Mouse (Mus musculus) kidney, embryonic 14.5 days (tissue): ENCODE results near the gene Rrp8. TPM values are rescaled to one million over a fixed set of nuclear protein-coding genes. Genes with fewer than 3 reads are reported as not detected.
"Not testable (repeated sequence)": the region's sequence is repeated elsewhere in the genome, so short reads cannot be mapped to it uniquely, and the experiment has no call there.

Experiments used
- ATAC-seq: fragments of 200-750 bp; cut with Nextera tagmentation; 2 replicates; pipeline ENCODE4 v1.8.0; 2017; ENCODE audit warnings: moderate number of reproducible peaks, mild to moderate bottlenecking, moderate TSS enrichment, moderate library complexity; ENCODE audit not compliant: low FRiP score, low TSS enrichment
- H3K27ac ChIP-seq: fragments of 300-500 bp; sonication (generic); 2 replicates; pipeline ENCODE4 v1.5.1; 2014; ENCODE audit warnings: low read depth, mild to moderate bottlenecking, low read length, moderate library complexity, mixed read lengths
- H3K27me3 ChIP-seq: fragments of 300-500 bp; sonication (generic); 2 replicates; pipeline ENCODE4 v1.6.1; 2014; ENCODE audit warnings: mild to moderate bottlenecking, low read length; ENCODE audit not compliant: control insufficient read depth, insufficient read depth
- H3K36me3 ChIP-seq: fragments of 300-500 bp; sonication (generic); 2 replicates; pipeline ENCODE4 v1.6.1; 2014; ENCODE audit warnings: low read length, mixed read lengths; ENCODE audit not compliant: control insufficient read depth, insufficient read depth
- H3K4me1 ChIP-seq: fragments of 300-500 bp; sonication (generic); 2 replicates; pipeline ENCODE4 v1.6.1; 2014; ENCODE audit warnings: low read length, mixed read lengths; ENCODE audit not compliant: control insufficient read depth, insufficient read depth
- H3K4me2 ChIP-seq: fragments of 300-500 bp; sonication (generic); replicated peaks from 2 replicates; pipeline ENCODE4 v1.6.1; 2014; ENCODE audit warnings: low read depth, mild to moderate bottlenecking, low read length
- H3K4me3 ChIP-seq: fragments of 300-500 bp; sonication (generic); 2 replicates; pipeline ENCODE4 v1.5.1; 2014; ENCODE audit warnings: mild to moderate bottlenecking, low read length
- H3K9ac ChIP-seq: fragments of 300-500 bp; sonication (generic); 2 replicates; pipeline ENCODE4 v1.6.1; 2014; ENCODE audit warnings: low read depth, mild to moderate bottlenecking, low read length, moderate library complexity
- H3K9me3 ChIP-seq: fragments of 300-500 bp; sonication (generic); 2 replicates; pipeline ENCODE4 v1.6.1; 2016; ENCODE audit warnings: low read length; ENCODE audit not compliant: control insufficient read depth
- WGBS: fragments of 180-500 bp; shearing (Covaris S2); extraction: QIAGEN DNeasy Blood & Tissue Kit; methylation state at CpG from one replicate; pipeline ENCODE4 v1.1.7; 2014; 5-methylcytosine and 5-hydroxymethylcytosine counted together
- polyA plus RNA-seq: library from polyadenylated mRNA; unstranded; fragments of >200 nt; fragmentation: Nextera tagmentation; extraction: Ambion mirVana; gene quantifications from 2 replicates; pipeline ENCODE4 v1.2.1, GENCODE M21; 2014

Rrp8 gene
- polyA plus RNA-seq, 1 experiment from 2014 or later = 46.7 TPM

DNA sequence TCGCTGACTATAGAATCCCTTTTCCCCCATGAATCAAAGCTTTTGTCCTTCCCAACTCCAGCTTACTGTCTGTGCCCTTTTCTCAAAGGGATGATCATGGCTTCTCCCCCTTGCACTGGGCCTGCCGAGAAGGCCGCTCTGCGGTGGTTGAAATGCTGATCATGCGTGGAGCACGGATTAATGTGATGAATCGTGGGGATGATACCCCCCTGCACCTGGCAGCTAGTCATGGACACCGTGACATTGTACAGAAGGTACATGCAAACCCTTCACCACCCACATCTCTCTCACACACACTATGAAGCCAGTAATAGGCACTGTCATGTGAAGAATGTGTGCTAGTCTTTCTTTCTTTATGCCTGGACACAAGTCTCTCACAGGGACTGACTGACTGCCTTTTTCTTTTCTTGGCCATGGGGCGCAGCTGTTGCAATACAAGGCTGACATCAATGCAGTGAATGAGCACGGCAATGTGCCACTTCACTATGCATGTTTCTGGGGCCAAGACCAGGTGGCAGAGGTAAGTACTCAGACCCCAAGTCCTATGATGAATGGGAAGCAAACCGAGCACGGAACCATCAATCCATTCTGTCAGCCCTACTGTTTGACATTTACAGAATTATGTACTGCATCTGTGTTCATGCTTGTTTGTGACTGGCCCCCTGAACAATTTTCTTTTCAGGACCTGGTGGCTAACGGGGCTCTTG is 3.1 kb upstream of the Rrp8 start:
- WGBS = 90% methylated on average over 13 of the region's 13 CpGs
- Histone ChIP-seq H3K4me1 (peaks cover 22% of the 10 kb centered on the region), H3K27me3 (no peaks in the 10 kb centered on the region), H3K4me3 (no peak overlapping the region), H3K9ac (no peak overlapping the region), H3K9me3 (no peaks in the 10 kb centered on the region), H3K4me2 (no peak overlapping the region), H3K27ac (peak overlapping the region; percentile 93; the same call in 1 of the 2 replicates), H3K36me3 (peaks cover 37% of the 10 kb centered on the region)
- ATAC-seq = no peak

DNA sequence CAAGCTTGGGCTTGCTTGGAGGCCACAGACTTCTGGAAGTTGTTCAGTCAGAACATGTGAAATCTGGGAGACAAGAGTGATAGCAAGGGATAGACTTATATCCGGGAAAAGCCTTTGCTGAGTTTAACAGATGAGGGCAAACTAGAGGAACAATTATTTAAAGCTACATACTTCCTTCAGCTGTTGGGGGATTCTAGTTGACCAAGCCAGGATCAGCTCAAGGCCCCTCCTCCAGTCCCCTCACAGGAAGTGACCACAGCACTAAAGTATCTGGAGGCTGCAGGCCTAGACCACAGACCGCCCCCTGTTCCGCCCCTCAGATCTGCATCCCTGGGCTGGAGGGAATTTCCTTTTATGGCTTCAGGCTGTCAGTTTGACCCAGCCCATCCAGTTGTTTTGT is 1.8 kb upstream of the Rrp8 start:
- Histone ChIP-seq H3K9me3 (no peaks in the 10 kb centered on the region), H3K27me3 (no peaks in the 10 kb centered on the region), H3K9ac (peak overlapping the region; percentile 44; the same call in 1 of the 2 replicates), H3K4me3 (peak overlapping the region; percentile 90; the same call in 1 of the 2 replicates), H3K36me3 (peaks cover 45% of the 10 kb centered on the region), H3K4me2 (peak overlapping the region; percentile 50), H3K4me1 (peaks cover 27% of the 10 kb centered on the region), H3K27ac (peak overlapping the region; percentile 93)
- ATAC-seq = peak; percentile 75
- WGBS = 18% methylated on average over 3 of the region's 3 CpGs

DNA sequence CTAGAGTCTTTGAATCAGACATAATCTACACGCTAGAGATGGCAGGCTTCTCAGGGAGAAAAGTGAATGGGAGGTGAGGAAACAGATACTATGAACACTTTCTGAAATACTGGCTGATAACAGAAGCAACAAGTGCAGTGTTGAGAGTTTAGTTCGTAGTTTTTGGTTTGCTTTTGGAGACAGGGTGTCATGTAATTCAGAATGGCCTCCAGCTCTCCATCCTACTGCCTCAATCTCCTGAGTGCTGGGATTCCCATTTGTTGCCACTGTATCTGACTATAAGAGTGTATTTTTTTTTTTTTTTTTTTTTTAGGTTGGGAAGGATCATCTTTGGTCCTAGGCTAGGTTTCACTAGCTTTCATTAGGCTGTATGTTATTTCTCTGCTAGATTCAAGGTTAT is 1.1 kb upstream of the Rrp8 start:
- Histone ChIP-seq H3K36me3 (peaks cover 52% of the 10 kb centered on the region), H3K27ac (peak overlapping the region; percentile 93), H3K4me3 (peak overlapping the region; percentile 90), H3K4me2 (peak overlapping the region; percentile 50), H3K4me1 (peaks cover 24% of the 10 kb centered on the region), H3K27me3 (no peaks in the 10 kb centered on the region), H3K9me3 (no peaks in the 10 kb centered on the region), H3K9ac (peak overlapping the region; percentile 44; the same call in 1 of the 2 replicates)
- no peak for ATAC-seq
- WGBS = 76% methylated on average over 2 of the region's 2 CpGs

GRCm38 (mm10) chr7:105737648-105738047 is 463 bp upstream of the Rrp8 start:
- no peak overlapping the region; the same call in 1 of the 2 replicates for H3K27ac ChIP-seq
- peaks cover 53% of the 10 kb centered on the region for H3K36me3 ChIP-seq
- H3K4me2 ChIP-seq = peak overlapping the region; percentile 50
- ATAC-seq = no peak
- peak overlapping the region; percentile 90 for H3K4me3 ChIP-seq
- no peaks in the 10 kb centered on the region for H3K9me3 ChIP-seq
- H3K4me1 ChIP-seq = peaks cover 22% of the 10 kb centered on the region
- H3K9ac ChIP-seq = peak overlapping the region; percentile 90
- WGBS = 21% methylated on average over 3 of the region's 3 CpGs
- no peaks in the 10 kb centered on the region for H3K27me3 ChIP-seq

DNA sequence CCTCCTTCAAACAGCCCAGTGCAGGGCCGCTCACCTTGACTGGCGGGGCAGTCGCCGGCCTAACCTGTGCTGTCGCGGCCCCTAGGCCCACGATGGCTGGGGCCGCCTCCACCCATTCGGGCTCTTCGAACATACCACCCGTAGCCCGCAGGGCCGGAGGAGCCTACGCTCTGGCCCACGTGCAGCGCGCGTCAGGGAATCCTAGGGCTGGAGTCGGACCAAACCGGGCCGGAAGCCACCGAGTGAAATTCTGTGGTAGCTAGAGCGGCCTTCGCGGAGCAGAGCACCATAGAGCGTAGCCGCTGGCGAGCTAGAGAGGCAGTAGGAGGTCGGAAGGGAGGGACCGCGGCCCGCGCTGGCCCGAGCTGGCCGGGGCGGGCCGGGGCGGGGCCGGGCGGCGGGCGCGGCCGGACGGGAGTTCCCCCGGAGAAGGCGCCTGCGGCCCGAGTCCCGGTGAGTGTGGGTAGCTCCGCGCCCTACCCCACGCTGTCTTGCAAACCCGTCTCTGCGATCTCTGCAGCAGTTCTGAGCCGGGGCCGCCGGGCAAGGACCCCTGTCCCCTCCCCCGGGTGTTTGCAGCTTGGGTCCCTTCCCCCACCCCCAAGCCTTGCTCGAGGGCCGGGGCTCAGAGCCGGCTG is 802 bp downstream of the Rrp8 start, which contains the start of gene Ilk:
Gene Ilk, plus strand, starts transcription at position 329 of the 638 bp plus-strand sequence.
- no peaks in the 10 kb centered on the region for H3K9me3 ChIP-seq
- H3K4me3 ChIP-seq = peak within 1 kb of the TSS; percentile 90
- under 1% methylated on average over 56 of the region's 62 CpGs for WGBS
- no peaks in the 10 kb centered on the region for H3K27me3 ChIP-seq
- peak within 1 kb of the TSS; percentile 83 for H3K27ac ChIP-seq
- peak; percentile 98 for ATAC-seq
- peaks cover 53% of the 10 kb centered on the region for H3K36me3 ChIP-seq
- peak within 1 kb of the TSS; percentile 90 for H3K9ac ChIP-seq
- H3K4me2 ChIP-seq = peak within 1 kb of the TSS; percentile 50
- H3K4me1 ChIP-seq = peaks cover 22% of the 10 kb centered on the region

DNA sequence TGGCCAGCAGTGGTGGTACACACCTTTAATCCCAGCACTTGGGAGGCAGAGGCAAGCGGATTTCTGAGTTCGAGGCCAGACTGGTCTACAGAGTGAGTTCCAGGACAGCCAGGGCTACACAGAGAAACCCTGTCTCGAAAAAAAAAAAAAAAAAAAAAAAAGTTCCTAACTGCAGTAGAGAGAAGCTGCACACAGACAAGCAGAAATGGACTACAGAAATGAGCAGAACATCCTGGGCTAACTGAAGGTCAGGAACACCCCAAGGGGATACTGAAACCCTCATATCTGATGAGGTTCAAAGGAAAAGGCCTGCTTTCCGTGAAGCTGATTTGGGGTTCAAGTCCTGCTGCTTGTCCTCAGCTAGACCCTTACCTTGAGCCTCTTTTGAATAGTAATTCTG is 1.7 kb downstream of the Rrp8 start:
- H3K27ac ChIP-seq, H3K9me3 ChIP-seq, H3K27me3 ChIP-seq, ATAC-seq: not testable (repeated sequence)
- H3K4me1 ChIP-seq = peaks cover 22% of the 10 kb centered on the region
- H3K9ac ChIP-seq = peak overlapping the region; percentile 90
- H3K4me3 ChIP-seq = peak overlapping the region; percentile 90
- H3K36me3 ChIP-seq = peaks cover 51% of the 10 kb centered on the region
- 44% methylated on average over 4 of the region's 4 CpGs for WGBS
- peak overlapping the region; percentile 50 for H3K4me2 ChIP-seq

DNA sequence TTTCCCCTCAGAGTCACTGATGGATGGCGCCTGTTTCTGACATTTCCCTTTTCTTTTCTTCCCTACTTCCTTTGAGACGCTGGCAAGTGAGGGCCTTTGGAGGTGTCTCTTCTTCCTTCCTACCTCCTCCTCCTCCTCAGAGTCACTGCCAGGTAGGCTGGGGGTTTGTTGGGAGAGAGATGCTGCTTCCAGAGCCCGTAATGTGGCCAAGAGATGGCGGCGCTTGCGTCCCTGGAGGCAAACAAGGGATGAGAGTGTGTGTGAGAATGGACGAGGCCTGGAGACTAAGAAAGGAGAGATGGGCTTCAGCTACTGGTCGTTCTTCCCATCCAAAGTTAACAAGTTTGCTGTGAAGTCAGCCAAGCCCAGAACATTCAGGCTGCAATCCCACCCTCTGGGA is 2.4 kb downstream of the Rrp8 start:
- no peaks in the 10 kb centered on the region for H3K9me3 ChIP-seq
- peaks cover 49% of the 10 kb centered on the region for H3K36me3 ChIP-seq
- ATAC-seq = no peak
- H3K27ac ChIP-seq = no peak overlapping the region
- peak overlapping the region; percentile 90 for H3K9ac ChIP-seq
- no peaks in the 10 kb centered on the region for H3K27me3 ChIP-seq
- H3K4me1 ChIP-seq = peaks cover 22% of the 10 kb centered on the region
- no peak overlapping the region for H3K4me2 ChIP-seq
- no peak overlapping the region for H3K4me3 ChIP-seq
- WGBS = 87% methylated on average over 8 of the region's 8 CpGs

GRCm38 (mm10) chr7:105733836-105734235 is 3.3 kb downstream of the Rrp8 start:
- H3K9me3 ChIP-seq = no peaks in the 10 kb centered on the region
- H3K27me3 ChIP-seq = no peaks in the 10 kb centered on the region
- H3K4me1 ChIP-seq = peaks cover 17% of the 10 kb centered on the region
- no peak overlapping the region for H3K27ac ChIP-seq
- H3K9ac ChIP-seq = no peak overlapping the region
- no peak overlapping the region for H3K4me2 ChIP-seq
- peaks cover 54% of the 10 kb centered on the region for H3K36me3 ChIP-seq
- H3K4me3 ChIP-seq = no peak overlapping the region
- ATAC-seq = no peak
- WGBS = 94% methylated on average over 11 of the region's 11 CpGs
